Mouse (Mus musculus) skeletal muscle tissue, adult 2 months (tissue): ENCODE measurements around the gene Gm21903.
"Not testable (repeated sequence)": the region's sequence is repeated elsewhere in the genome, so short reads cannot be mapped to it uniquely, and the experiment has no call there.

Experiments used
- DNase-seq: peaks from one replicate; pipeline ENCODE4 v3.0.0-alpha.2; 2012; ENCODE audit warnings: low read depth, low spot score

Gm21903 gene

GRCm38 (mm10) chr17:39043241-39043640 is at the start of gene Gm21903:
Gm21903 (minus strand) TSS chr17:39043341.
- no peak for DNase-seq

- DNase-seq = no peak
Measured at GRCm38 (mm10) chr17:39076937-39077336, 33.8 kb upstream of the Gm21903 start, which contains the start of gene Esp23. Esp23 (minus strand) TSS chr17:39077037.

- no peak for DNase-seq
Measured at GRCm38 (mm10) chr17:39063641-39064040, 20.5 kb upstream of the Gm21903 start.

- DNase-seq = not testable (repeated sequence)
Measured at GRCm38 (mm10) chr17:39036395-39036794, 6.7 kb downstream of the Gm21903 start, which contains the start of gene Esp24. Esp24 (plus strand) TSS chr17:39036695.

GRCm38 (mm10) chr17:39017184-39017583 is 26.0 kb downstream of the Gm21903 start:
- no peak for DNase-seq

GRCm38 (mm10) chr17:39010675-39011638 is 32.2 kb downstream of the Gm21903 start:
- no peak for DNase-seq

- no peak for DNase-seq
Measured at GRCm38 (mm10) chr17:39009846-39010245, 33.3 kb downstream of the Gm21903 start.
